ENCODE assay signal across 8 mouse cellular contexts in genomic region chr17:34263811-34264371, GRCm38 (mm10). TPM values are rescaled to one million over a fixed set of nuclear protein-coding genes. Genes with fewer than 3 reads are reported as not detected.
DNase-seq lines count a peak whose midpoint lies in the region; ATAC-seq lines count a peak whose summit lies in the region.

No protein-coding gene starts in this region.

- no peak overlapping the region for H3K27ac ChIP-seq in limb, embryonic 15.5 days
- no peak overlapping the region for H3K27ac ChIP-seq in midbrain, embryonic 16.5 days (ENCODE audit: low read length)

- no peaks in the 10 kb centered on the region for H3K9me3 ChIP-seq in limb, embryonic 15.5 days
- H3K9me3 ChIP-seq in midbrain, embryonic 16.5 days (replicated peaks; ENCODE audit: control insufficient read depth, low read length, poor library complexity, severe bottlenecking): no peaks in the 10 kb centered on the region

- no peaks in the 10 kb centered on the region for H3K36me3 ChIP-seq in limb, embryonic 15.5 days
- H3K36me3 ChIP-seq in midbrain, embryonic 16.5 days (ENCODE audit: control insufficient read depth, insufficient read depth, low read length): no peaks in the 10 kb centered on the region

- ATAC-seq in granulocyte monocyte progenitor cell, adult 5-6 weeks (replicated peaks; ENCODE audit: poor library complexity, severe bottlenecking): 0 out of 2 replicates have a peak, but pooled peaks have one; percentile 24
- ATAC-seq in limb, embryonic 15.5 days (ENCODE audit: insufficient number of reproducible peaks, low FRiP score, low TSS enrichment, low read depth): no peak
- ATAC-seq in midbrain, embryonic 16.5 days: no peak
- ATAC-seq in monocyte, adult 5-6 weeks (replicated peaks; ENCODE audit: insufficient number of reproducible peaks, low FRiP score, low TSS enrichment, poor library complexity, severe bottlenecking): no peak

- H3K4me2 ChIP-seq in limb, embryonic 15.5 days: peak overlapping the region; percentile 92
- H3K4me2 ChIP-seq in midbrain, embryonic 16.5 days (ENCODE audit: low read length): peak overlapping the region; percentile 91

- H3K4me1 ChIP-seq in limb, embryonic 15.5 days: peaks cover 20% of the 10 kb centered on the region
- peaks cover 10% of the 10 kb centered on the region for H3K4me1 ChIP-seq in midbrain, embryonic 16.5 days (ENCODE audit: control insufficient read depth, insufficient read depth, low read length)

- peaks cover 60% of the 10 kb centered on the region for H3K27me3 ChIP-seq in limb, embryonic 15.5 days
- H3K27me3 ChIP-seq in midbrain, embryonic 16.5 days (ENCODE audit: control insufficient read depth, insufficient read depth, low read depth, low read length): peaks cover 14% of the 10 kb centered on the region

- H3K9ac ChIP-seq in limb, embryonic 15.5 days: no peak overlapping the region
- H3K9ac ChIP-seq in midbrain, embryonic 16.5 days (ENCODE audit: low read depth, low read length): no peak overlapping the region

- WGBS in limb, embryonic 15.5 days: 8% methylated on average over 14 of the region's 14 CpGs
- 6% methylated on average over 14 of the region's 14 CpGs for WGBS in midbrain, embryonic 16.5 days

- peak overlapping the region; percentile 44 for H3K4me3 ChIP-seq in limb, embryonic 15.5 days
- peak overlapping the region; percentile 32 for H3K4me3 ChIP-seq in midbrain, embryonic 16.5 days (ENCODE audit: low read depth, low read length)

- peak; percentile 30 for DNase-seq in kidney, adult 9 months
- no peak for DNase-seq in kidney, adult 18-20 months
- DNase-seq in urinary bladder, postnatal 4 days (ENCODE audit: low spot score in 2 of 2): no peak
- DNase-seq in gastrocnemius, adult 18-20 months (ENCODE audit: low spot score): no peak

RNA-seq across cellular contexts. Expression of gene H2-Ab1, which starts 6.4 kb away (rescaled TPM):
- 15.3 and 35.8 TPM in 2 replicates for total RNA-seq in granulocyte monocyte progenitor cell, adult 5-6 weeks (2014; fragmentation: Nextera tagmentation)
- 32.7 and 40.7 TPM in 2 replicates for total RNA-seq in granulocyte monocyte progenitor cell, adult 5-6 weeks (2017)
- 5.8 and 7.5 TPM in 2 replicates for polyA plus RNA-seq in limb, embryonic 15.5 days (2015; fragmentation: Nextera tagmentation; extraction: Ambion mirVana)
- polyA plus RNA-seq in midbrain, embryonic 16.5 days (2015; fragmentation: Nextera tagmentation; extraction: Ambion mirVana): 1.1 TPM in 2 replicates
- 1 to 10 TPM; 3.0 to 4.8 TPM for total RNA-seq in gastrocnemius, adult 18-20 months (2021)
- 588 to 931 TPM (median 911 TPM) in 3 replicates for total RNA-seq in monocyte, adult 5-6 weeks (2017)

RNA-seq across cellular contexts. Expression of gene H2-Aa, which starts 23.7 kb away (rescaled TPM):
- total RNA-seq in granulocyte monocyte progenitor cell, adult 5-6 weeks (2014; fragmentation: Nextera tagmentation): 2.4 and 6.9 TPM in 2 replicates
- 2.4 and 4.8 TPM in 2 replicates for total RNA-seq in granulocyte monocyte progenitor cell, adult 5-6 weeks (2017)
- 2.9 and 3.3 TPM in 2 replicates for polyA plus RNA-seq in limb, embryonic 15.5 days (2015; fragmentation: Nextera tagmentation; extraction: Ambion mirVana)
- polyA plus RNA-seq in midbrain, embryonic 16.5 days (2015; fragmentation: Nextera tagmentation; extraction: Ambion mirVana): 0.44 TPM in 1 of 2 replicates, not detected in the other
- total RNA-seq in gastrocnemius, adult 18-20 months (2021): 1 to 10 TPM; 3.7 to 5.9 TPM
- total RNA-seq in monocyte, adult 5-6 weeks (2017): 387 to 602 TPM (median 587 TPM) in 3 replicates

RNA-seq across cellular contexts. Expression of gene H2-Ob, which starts 25.2 kb away (rescaled TPM):
- total RNA-seq in granulocyte monocyte progenitor cell, adult 5-6 weeks (2014; fragmentation: Nextera tagmentation): 8.3 and 13.9 TPM in 2 replicates
- 2.1 and 2.3 TPM in 2 replicates for total RNA-seq in granulocyte monocyte progenitor cell, adult 5-6 weeks (2017)
- polyA plus RNA-seq in limb, embryonic 15.5 days (2015; fragmentation: Nextera tagmentation; extraction: Ambion mirVana): 0.32 TPM in 1 of 2 replicates, not detected in the other
- polyA plus RNA-seq in midbrain, embryonic 16.5 days (2015; fragmentation: Nextera tagmentation; extraction: Ambion mirVana): 0.40 TPM in 1 of 2 replicates, not detected in the other
- under 1 TPM; 0.14 to 0.33 TPM for total RNA-seq in gastrocnemius, adult 18-20 months (2021)
- total RNA-seq in monocyte, adult 5-6 weeks (2017): 59.1 to 84.6 TPM (median 63.2 TPM) in 3 replicates

RNA-seq across cellular contexts. Expression of gene H2-Eb1, which starts 41.8 kb away (rescaled TPM):
- not detected in 2 replicates for total RNA-seq in granulocyte monocyte progenitor cell, adult 5-6 weeks (2014; fragmentation: Nextera tagmentation)
- total RNA-seq in granulocyte monocyte progenitor cell, adult 5-6 weeks (2017): 2.6 TPM in 2 replicates
- 3.3 and 3.8 TPM in 2 replicates for polyA plus RNA-seq in limb, embryonic 15.5 days (2015; fragmentation: Nextera tagmentation; extraction: Ambion mirVana)
- polyA plus RNA-seq in midbrain, embryonic 16.5 days (2015; fragmentation: Nextera tagmentation; extraction: Ambion mirVana): 1.9 and 2.8 TPM in 2 replicates
- 1 to 10 TPM; 3.9 to 5.6 TPM for total RNA-seq in gastrocnemius, adult 18-20 months (2021)
- total RNA-seq in monocyte, adult 5-6 weeks (2017): 415 to 638 TPM (median 573 TPM) in 3 replicates

Comparison
In these comparisons a context has a peak if more than half of its experiments do, and no peak if none do; other contexts are left out.
1. RNA of gene H2-Ab1, which starts 6.4 kb away (total RNA-seq): 588 to 931 TPM in monocyte, adult 5-6 weeks; 15.3 to 40.7 TPM in granulocyte monocyte progenitor cell, adult 5-6 weeks and 3.0 to 4.8 TPM in gastrocnemius, adult 18-20 months; every median in the first group is over 10 times any median in the second.
2. RNA of gene H2-Aa, which starts 23.7 kb away (total RNA-seq): 387 to 602 TPM in monocyte, adult 5-6 weeks; 2.4 to 6.9 TPM in granulocyte monocyte progenitor cell, adult 5-6 weeks and 3.7 to 5.9 TPM in gastrocnemius, adult 18-20 months; every median in the first group is over 10 times any median in the second.